In genomic region chr7:43775311-43776057, GRCm38 (mm10) we compare ENCODE assay signal across 20 mouse cellular contexts. TPM values are rescaled to one million over a fixed set of nuclear protein-coding genes. Genes with fewer than 3 reads are reported as not detected.
DNase-seq lines count a peak whose midpoint lies in the region; ATAC-seq lines count a peak whose summit lies in the region.
"Had no signal": no experiment of that assay in that cellular context is flagged by ENCODE, and none has a peak within 500 bp of the region (broad histone marks: within the 10 kb centered on the region; RNA-seq: fewer than 3 reads in every experiment).

No protein-coding gene starts in this region.

- no peaks in the 10 kb centered on the region for H3K9me3 ChIP-seq in heart, embryonic 10.5 days
- no peaks in the 10 kb centered on the region for H3K9me3 ChIP-seq in midbrain, embryonic 12.5 days
- H3K9me3 ChIP-seq in midbrain, embryonic 13.5 days, result no peaks in the 10 kb centered on the region
- no peaks in the 10 kb centered on the region for H3K9me3 ChIP-seq in limb, embryonic 11.5 days (ENCODE audit: control insufficient read depth, low read length)
- H3K9me3 ChIP-seq: hindbrain, embryonic 15.5 days; kidney, embryonic 15.5 days; lung, embryonic 15.5 days; megakaryocyte, embryonic 14.5 days had no signal

- peak; percentile 36; the same call in 1 of the 2 replicates for ATAC-seq in midbrain, embryonic 12.5 days (ENCODE audit: low FRiP score, low read depth)
- no peak for ATAC-seq in midbrain, embryonic 13.5 days
- ATAC-seq in limb, embryonic 11.5 days (ENCODE audit: insufficient number of reproducible peaks, low FRiP score, low TSS enrichment, low read depth), result no peak
- ATAC-seq: activated CD4-positive, CD25-positive, alpha-beta regulatory T cell, adult 4 months had no signal

- peak; percentile 62 for DNase-seq in heart, embryonic 10.5 days (ENCODE audit: low spot score)
- DNase-seq in heart, adult 8-10 months (ENCODE audit: low spot score), result no peak
- DNase-seq in ES-CJ7 (ENCODE audit: low read depth, low spot score), result peak; percentile 65
- peak; percentile 21 for DNase-seq in limb, embryonic 11.5 days (ENCODE audit: low spot score)
- DNase-seq in layer of hippocampus, adult 18-20 months (ENCODE audit: low spot score in 2 of 2), result no peak
- no peak for DNase-seq in urinary bladder, postnatal 36 days (ENCODE audit: low spot score in 2 of 2)
- DNase-seq: B cell, adult 2 months; cerebellum, adult 11 months; gastrocnemius, postnatal 36 days had no signal

- no peak overlapping the region for H3K4me3 ChIP-seq in heart, embryonic 10.5 days
- no peak overlapping the region for H3K4me3 ChIP-seq in midbrain, embryonic 12.5 days
- no peak overlapping the region for H3K4me3 ChIP-seq in midbrain, embryonic 13.5 days (replicated peaks)
- H3K4me3 ChIP-seq in limb, embryonic 11.5 days (ENCODE audit: low read depth, low read length), result no peak overlapping the region
- H3K4me3 ChIP-seq: erythroblast, embryonic 14.5 days; hindbrain, embryonic 15.5 days; kidney, embryonic 15.5 days; lung, embryonic 15.5 days; megakaryocyte, embryonic 14.5 days had no signal

- peaks cover 4% of the 10 kb centered on the region; the same call in 1 of the 2 replicates for H3K4me1 ChIP-seq in heart, embryonic 10.5 days
- peaks cover 8% of the 10 kb centered on the region; the same call in 1 of the 2 replicates for H3K4me1 ChIP-seq in midbrain, embryonic 12.5 days
- H3K4me1 ChIP-seq in midbrain, embryonic 13.5 days (replicated peaks), result peaks cover 6% of the 10 kb centered on the region
- no peaks in the 10 kb centered on the region for H3K4me1 ChIP-seq in limb, embryonic 11.5 days (ENCODE audit: control insufficient read depth, insufficient read depth, low read length)
- H3K4me1 ChIP-seq: hindbrain, embryonic 15.5 days; lung, embryonic 15.5 days; megakaryocyte, embryonic 14.5 days had no signal

- no peak overlapping the region for H3K4me2 ChIP-seq in midbrain, embryonic 12.5 days (replicated peaks)
- H3K4me2 ChIP-seq in midbrain, embryonic 13.5 days (replicated peaks), result no peak overlapping the region
- H3K4me2 ChIP-seq in limb, embryonic 11.5 days (ENCODE audit: low read depth, severe bottlenecking), result no peak overlapping the region
- H3K4me2 ChIP-seq: hindbrain, embryonic 15.5 days; kidney, embryonic 15.5 days; lung, embryonic 15.5 days had no signal

- 0 out of 2 replicates have a peak, but pooled peaks cover 2% of the 10 kb centered on the region for H3K27me3 ChIP-seq in heart, embryonic 10.5 days (ENCODE audit: insufficient read depth, poor library complexity, severe bottlenecking)
- H3K27me3 ChIP-seq in midbrain, embryonic 12.5 days, result no peaks in the 10 kb centered on the region; the same call in 1 of the 2 replicates
- H3K27me3 ChIP-seq in midbrain, embryonic 13.5 days, result no peaks in the 10 kb centered on the region
- H3K27me3 ChIP-seq in limb, embryonic 11.5 days (ENCODE audit: control insufficient read depth, insufficient read depth, low read length), result no peaks in the 10 kb centered on the region
- H3K27me3 ChIP-seq: hindbrain, embryonic 15.5 days; kidney, embryonic 15.5 days; lung, embryonic 15.5 days had no signal

- no peaks in the 10 kb centered on the region for H3K36me3 ChIP-seq in heart, embryonic 10.5 days
- H3K36me3 ChIP-seq in midbrain, embryonic 12.5 days, result no peaks in the 10 kb centered on the region
- no peaks in the 10 kb centered on the region for H3K36me3 ChIP-seq in midbrain, embryonic 13.5 days
- H3K36me3 ChIP-seq in limb, embryonic 11.5 days (ENCODE audit: control insufficient read depth, insufficient read depth, low read length), result no peaks in the 10 kb centered on the region
- H3K36me3 ChIP-seq: hindbrain, embryonic 15.5 days; kidney, embryonic 15.5 days; lung, embryonic 15.5 days had no signal

- no peak overlapping the region; the same call in 1 of the 2 replicates for H3K27ac ChIP-seq in heart, embryonic 10.5 days
- H3K27ac ChIP-seq in midbrain, embryonic 12.5 days (replicated peaks), result no peak overlapping the region
- H3K27ac ChIP-seq in midbrain, embryonic 13.5 days, result no peak overlapping the region
- H3K27ac ChIP-seq in limb, embryonic 11.5 days (replicated peaks; ENCODE audit: low read depth, low read length), result no peak overlapping the region
- H3K27ac ChIP-seq: hindbrain, embryonic 15.5 days; kidney, embryonic 15.5 days; lung, embryonic 15.5 days had no signal

- WGBS in heart, embryonic 10.5 days, result 55% methylated on average over 6 of the region's 7 CpGs
- WGBS in midbrain, embryonic 12.5 days, result 47% methylated on average over 7 of the region's 7 CpGs
- WGBS in midbrain, embryonic 13.5 days, result 39% methylated on average over 7 of the region's 7 CpGs
- WGBS in limb, embryonic 11.5 days, result 45% methylated on average over 7 of the region's 7 CpGs

- no peak overlapping the region for H3K9ac ChIP-seq in midbrain, embryonic 12.5 days (replicated peaks)
- no peak overlapping the region for H3K9ac ChIP-seq in midbrain, embryonic 13.5 days (replicated peaks)
- no peak overlapping the region for H3K9ac ChIP-seq in limb, embryonic 11.5 days (ENCODE audit: low read length)
- H3K9ac ChIP-seq: hindbrain, embryonic 15.5 days; kidney, embryonic 15.5 days; lung, embryonic 15.5 days had no signal

RNA-seq across cellular contexts. Expression of gene Klk11, which starts 1.1 kb away (rescaled TPM):
- polyA plus RNA-seq in heart, embryonic 10.5 days (2016; fragmentation: Nextera tagmentation; extraction: Ambion mirVana), result not detected in 2 replicates
- under 1 TPM in 3 of 4 experiments, not detected in 1; 0.32 to 0.79 (median 0.37) TPM for total RNA-seq in heart, adult 8-10 months (2022)
- polyA plus RNA-seq in midbrain, embryonic 12.5 days (2016; fragmentation: Nextera tagmentation; extraction: Ambion mirVana), result not detected in 2 replicates
- not detected in 2 replicates for polyA plus RNA-seq in midbrain, embryonic 13.5 days (2015; fragmentation: Nextera tagmentation; extraction: Ambion mirVana)
- not detected in 2 replicates for polyA plus RNA-seq in limb, embryonic 11.5 days (2014; fragmentation: Nextera tagmentation; extraction: Ambion mirVana)
- total RNA-seq in layer of hippocampus, adult 18-20 months (2021), result not detected
- total RNA-seq: layer of hippocampus, postnatal 10 days had no signal
- polyA plus RNA-seq: erythroblast, embryonic 14.5 days; heart, embryonic 14.5 days had no signal

RNA-seq across cellular contexts. Expression of gene Klk10, which starts 5.4 kb away (rescaled TPM):
- 0.20 and 0.28 TPM in 2 replicates for polyA plus RNA-seq in heart, embryonic 10.5 days (2016; fragmentation: Nextera tagmentation; extraction: Ambion mirVana)
- under 1 TPM; 0.22 to 0.57 (median 0.25) TPM for total RNA-seq in heart, adult 8-10 months (2022)
- 0.13 TPM in 1 of 2 replicates, not detected in the other for polyA plus RNA-seq in midbrain, embryonic 12.5 days (2016; fragmentation: Nextera tagmentation; extraction: Ambion mirVana)
- polyA plus RNA-seq in midbrain, embryonic 13.5 days (2015; fragmentation: Nextera tagmentation; extraction: Ambion mirVana), result not detected in 2 replicates
- 0.15 TPM in 1 of 2 replicates, not detected in the other for polyA plus RNA-seq in limb, embryonic 11.5 days (2014; fragmentation: Nextera tagmentation; extraction: Ambion mirVana)
- 1 to 10 TPM; 1.2 to 1.5 TPM for total RNA-seq in layer of hippocampus, adult 18-20 months (2021)
- total RNA-seq: gastrocnemius, postnatal 36 days had no signal
- polyA plus RNA-seq: erythroblast, embryonic 14.5 days had no signal

RNA-seq across cellular contexts. Expression of gene Klk12, which starts 6.8 kb away (rescaled TPM):
- polyA plus RNA-seq in heart, embryonic 10.5 days (2016; fragmentation: Nextera tagmentation; extraction: Ambion mirVana), result not detected in 2 replicates
- not detected for total RNA-seq in heart, adult 8-10 months (2022)
- not detected in 2 replicates for polyA plus RNA-seq in midbrain, embryonic 12.5 days (2016; fragmentation: Nextera tagmentation; extraction: Ambion mirVana)
- not detected in 2 replicates for polyA plus RNA-seq in midbrain, embryonic 13.5 days (2015; fragmentation: Nextera tagmentation; extraction: Ambion mirVana)
- not detected in 2 replicates for polyA plus RNA-seq in limb, embryonic 11.5 days (2014; fragmentation: Nextera tagmentation; extraction: Ambion mirVana)
- total RNA-seq in layer of hippocampus, adult 18-20 months (2021), result not detected
- total RNA-seq: gastrocnemius, postnatal 36 days; layer of hippocampus, postnatal 10 days had no signal
- polyA plus RNA-seq: activated CD4-positive, CD25-positive, alpha-beta regulatory T cell, adult 4 months; erythroblast, embryonic 14.5 days; heart, embryonic 14.5 days; hindbrain, embryonic 15.5 days; kidney, embryonic 15.5 days; limb, embryonic 14.5 days; lung, embryonic 15.5 days had no signal

RNA-seq across cellular contexts. Expression of gene Klk9, which starts 16.2 kb away (rescaled TPM):
- not detected in 2 replicates for polyA plus RNA-seq in heart, embryonic 10.5 days (2016; fragmentation: Nextera tagmentation; extraction: Ambion mirVana)
- not detected for total RNA-seq in heart, adult 8-10 months (2022)
- not detected in 2 replicates for polyA plus RNA-seq in midbrain, embryonic 12.5 days (2016; fragmentation: Nextera tagmentation; extraction: Ambion mirVana)
- polyA plus RNA-seq in midbrain, embryonic 13.5 days (2015; fragmentation: Nextera tagmentation; extraction: Ambion mirVana), result 0.13 and 0.20 TPM in 2 replicates
- not detected in 2 replicates for polyA plus RNA-seq in limb, embryonic 11.5 days (2014; fragmentation: Nextera tagmentation; extraction: Ambion mirVana)
- not detected for total RNA-seq in layer of hippocampus, adult 18-20 months (2021)
- total RNA-seq: gastrocnemius, postnatal 36 days; layer of hippocampus, postnatal 10 days had no signal
- polyA plus RNA-seq: activated CD4-positive, CD25-positive, alpha-beta regulatory T cell, adult 4 months; erythroblast, embryonic 14.5 days; heart, embryonic 14.5 days had no signal

RNA-seq across cellular contexts. Expression of gene Klk8, which starts 21.9 kb away (rescaled TPM):
- polyA plus RNA-seq in heart, embryonic 10.5 days (2016; fragmentation: Nextera tagmentation; extraction: Ambion mirVana), result 25.2 and 28.5 TPM in 2 replicates
- 10 to 100 TPM in 3 of 4 experiments, 1 to 10 TPM in 1; 9.4 to 12.4 (median 11.2) TPM for total RNA-seq in heart, adult 8-10 months (2022)
- 6.1 and 6.3 TPM in 2 replicates for polyA plus RNA-seq in midbrain, embryonic 12.5 days (2016; fragmentation: Nextera tagmentation; extraction: Ambion mirVana)
- polyA plus RNA-seq in midbrain, embryonic 13.5 days (2015; fragmentation: Nextera tagmentation; extraction: Ambion mirVana), result 4.5 and 4.9 TPM in 2 replicates
- 15.8 and 16.1 TPM in 2 replicates for polyA plus RNA-seq in limb, embryonic 11.5 days (2014; fragmentation: Nextera tagmentation; extraction: Ambion mirVana)
- 10 to 100 TPM; 22.3 to 27.7 TPM for total RNA-seq in layer of hippocampus, adult 18-20 months (2021)

Comparison
In these comparisons a context has a peak if more than half of its experiments do, and no peak if none do; other contexts are left out.
1. DNase-seq: peak in heart, embryonic 10.5 days (single experiment), ES-CJ7 (single experiment) and limb, embryonic 11.5 days (single experiment); none in heart, adult 8-10 months (single experiment), layer of hippocampus, adult 18-20 months (0 of 2) and urinary bladder, postnatal 36 days (0 of 2).